Comparison of ENCODE assay signal across 8 mouse cellular contexts in the genomic region with DNA sequence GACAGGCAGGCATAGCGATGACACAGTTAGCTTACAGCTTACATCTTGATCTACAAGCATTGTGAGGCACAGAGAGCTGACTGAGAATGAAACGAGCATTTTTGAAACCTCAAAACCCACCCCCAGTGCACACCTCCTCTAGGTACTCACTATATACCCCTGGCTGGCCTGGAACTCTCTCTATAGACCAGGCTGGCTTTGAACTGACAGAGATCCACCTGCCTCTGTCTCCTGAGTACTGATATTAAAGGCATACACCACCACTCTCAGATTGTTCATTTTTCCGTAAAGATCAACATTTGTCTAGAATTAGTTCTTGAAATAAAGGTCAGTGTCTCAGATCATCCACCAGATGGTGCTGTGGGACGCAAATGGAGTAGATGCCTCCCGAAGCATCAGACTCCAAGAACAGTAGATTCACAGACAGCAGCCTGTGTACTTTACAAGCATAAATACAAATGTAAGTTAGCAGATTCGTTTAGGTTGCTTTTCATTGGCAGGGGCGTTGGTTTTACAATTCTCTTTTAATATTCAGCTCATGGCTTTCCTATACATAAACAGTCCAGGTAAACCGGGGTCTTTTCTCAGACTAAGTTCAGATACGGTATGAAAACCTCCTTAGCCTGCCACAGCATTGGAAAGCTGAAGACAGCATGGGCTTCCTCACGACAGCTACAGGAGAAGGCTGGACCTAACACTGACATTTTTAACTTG. TPM values are rescaled to one million over a fixed set of nuclear protein-coding genes. Genes with fewer than 3 reads are reported as not detected.
DNase-seq lines count a peak whose midpoint lies in the region; ATAC-seq and TF ChIP-seq lines count a peak whose summit lies in the region.

No protein-coding gene starts in this region.

- no peaks in the 10 kb centered on the region for H3K27me3 ChIP-seq in intestine, postnatal 0 days (replicated peaks; ENCODE audit: control insufficient read depth, insufficient read depth, low read length)
- H3K27me3 ChIP-seq in limb, embryonic 14.5 days (ENCODE audit: control insufficient read depth, insufficient read depth, low read length) = no peaks in the 10 kb centered on the region
- no peaks in the 10 kb centered on the region for H3K27me3 ChIP-seq in midbrain, embryonic 15.5 days (replicated peaks)
- no peaks in the 10 kb centered on the region for H3K27me3 ChIP-seq in stomach, embryonic 15.5 days (replicated peaks)

- no peaks in the 10 kb centered on the region for H3K36me3 ChIP-seq in intestine, postnatal 0 days (ENCODE audit: control insufficient read depth, insufficient read depth)
- H3K36me3 ChIP-seq in limb, embryonic 14.5 days (ENCODE audit: control insufficient read depth, insufficient read depth, low read length) = no peaks in the 10 kb centered on the region
- H3K36me3 ChIP-seq in midbrain, embryonic 15.5 days (replicated peaks) = no peaks in the 10 kb centered on the region
- H3K36me3 ChIP-seq in stomach, embryonic 15.5 days = no peaks in the 10 kb centered on the region

- TF ChIP-seq POLR2A in cortical plate, adult 2 months (IDR thresholded peaks at IDR 0.05; ENCODE audit: extremely low read depth, insufficient read depth, low read length) = no peak
- TF ChIP-seq POLR2A in limb, embryonic 14.5 days (IDR thresholded peaks at IDR 0.05; ENCODE audit: borderline replicate concordance, extremely low read depth, insufficient read depth, insufficient read length) = no peak

- peak; percentile 91 for TF ChIP-seq CTCF in cortical plate, adult 2 months (IDR thresholded peaks at IDR 0.05; ENCODE audit: extremely low read depth, insufficient read depth, low read length)
- TF ChIP-seq CTCF in intestine, postnatal 0 days (IDR thresholded peaks at IDR 0.05; ENCODE audit: low read depth) = peak; percentile 95

- H3K4me1 ChIP-seq in cortical plate, adult 2 months (ENCODE audit: control insufficient read depth, insufficient read depth, low read length) = no peaks in the 10 kb centered on the region
- no peaks in the 10 kb centered on the region for H3K4me1 ChIP-seq in intestine, postnatal 0 days (replicated peaks; ENCODE audit: control insufficient read depth, insufficient read depth, low read length)
- H3K4me1 ChIP-seq in limb, embryonic 14.5 days (ENCODE audit: control insufficient read depth, insufficient read depth, low read length) = peaks cover 6% of the 10 kb centered on the region
- H3K4me1 ChIP-seq in midbrain, embryonic 15.5 days = peaks cover 8% of the 10 kb centered on the region
- peaks cover 11% of the 10 kb centered on the region; the same call in 1 of the 2 replicates for H3K4me1 ChIP-seq in stomach, embryonic 15.5 days

- peak; percentile 87 for ATAC-seq in granulocyte monocyte progenitor cell, adult 5-6 weeks (replicated peaks; ENCODE audit: poor library complexity, severe bottlenecking)
- ATAC-seq in intestine, postnatal 0 days = no peak
- peak; percentile 71; the same call in 1 of the 2 replicates for ATAC-seq in limb, embryonic 14.5 days (ENCODE audit: low FRiP score, low read depth)
- ATAC-seq in midbrain, embryonic 15.5 days (replicated peaks) = peak; percentile 89
- ATAC-seq in stomach, embryonic 15.5 days (ENCODE audit: insufficient read depth, low FRiP score, low read depth) = peak; percentile 72; the same call in 1 of the 2 replicates

- DNase-seq in 416B (ENCODE audit: low read depth) = peak; percentile 77
- peak; percentile 86 for DNase-seq in adipocyte (ENCODE audit: low spot score)
- peak; percentile 88 for DNase-seq in limb, embryonic 14.5 days (ENCODE audit: low spot score)

- H3K9me3 ChIP-seq in intestine, postnatal 0 days (ENCODE audit: control insufficient read depth) = no peaks in the 10 kb centered on the region
- H3K9me3 ChIP-seq in limb, embryonic 14.5 days (ENCODE audit: control insufficient read depth, low read length) = no peaks in the 10 kb centered on the region
- H3K9me3 ChIP-seq in midbrain, embryonic 15.5 days = no peaks in the 10 kb centered on the region
- no peaks in the 10 kb centered on the region for H3K9me3 ChIP-seq in stomach, embryonic 15.5 days

- H3K9ac ChIP-seq in intestine, postnatal 0 days (ENCODE audit: low read depth, low read length) = no peak overlapping the region
- H3K9ac ChIP-seq in limb, embryonic 14.5 days (ENCODE audit: low read depth, low read length, severe bottlenecking) = peak overlapping the region; percentile 55
- 0 out of 2 replicates have a peak overlapping the region, but pooled peaks have one; percentile 27 for H3K9ac ChIP-seq in midbrain, embryonic 15.5 days
- H3K9ac ChIP-seq in stomach, embryonic 15.5 days = no peak overlapping the region

- H3K4me2 ChIP-seq in intestine, postnatal 0 days (replicated peaks; ENCODE audit: low read depth) = peak overlapping the region; percentile 62
- peak overlapping the region; percentile 56 for H3K4me2 ChIP-seq in limb, embryonic 14.5 days (replicated peaks; ENCODE audit: low read depth, low read length, severe bottlenecking)
- peak overlapping the region; percentile 45 for H3K4me2 ChIP-seq in midbrain, embryonic 15.5 days
- peak overlapping the region; percentile 52 for H3K4me2 ChIP-seq in stomach, embryonic 15.5 days

- WGBS in intestine, postnatal 0 days = 13% methylated on average over 10 of the region's 10 CpGs
- 11% methylated on average over 10 of the region's 10 CpGs for WGBS in limb, embryonic 14.5 days
- 13% methylated on average over 10 of the region's 10 CpGs for WGBS in midbrain, embryonic 15.5 days
- 12% methylated on average over 10 of the region's 10 CpGs for WGBS in stomach, embryonic 15.5 days

- no peak overlapping the region for H3K4me3 ChIP-seq in cortical plate, adult 2 months (ENCODE audit: insufficient read depth, low read length)
- H3K4me3 ChIP-seq in intestine, postnatal 0 days (ENCODE audit: low read depth, low read length) = peak overlapping the region; percentile 26
- peak overlapping the region; percentile 37 for H3K4me3 ChIP-seq in limb, embryonic 14.5 days (replicated peaks; ENCODE audit: low read length)
- peak overlapping the region; percentile 21 for H3K4me3 ChIP-seq in midbrain, embryonic 15.5 days
- peak overlapping the region; percentile 30 for H3K4me3 ChIP-seq in stomach, embryonic 15.5 days (replicated peaks)

- no peak overlapping the region for H3K27ac ChIP-seq in cortical plate, adult 2 months (ENCODE audit: insufficient read depth, low read length)
- H3K27ac ChIP-seq in intestine, postnatal 0 days (ENCODE audit: low read depth, low read length) = no peak overlapping the region
- H3K27ac ChIP-seq in limb, embryonic 14.5 days (replicated peaks; ENCODE audit: low read depth, low read length) = peak overlapping the region; percentile 77
- 0 out of 2 replicates have a peak overlapping the region, but pooled peaks have one; percentile 11 for H3K27ac ChIP-seq in midbrain, embryonic 15.5 days
- no peak overlapping the region for H3K27ac ChIP-seq in stomach, embryonic 15.5 days

RNA-seq across cellular contexts. Expression of gene Eid1, which starts 12.9 kb away (rescaled TPM):
- polyA plus RNA-seq in cortical plate, adult 2 months (2012; rRNA removed) = 177 and 189 TPM in 2 replicates
- total RNA-seq in granulocyte monocyte progenitor cell, adult 5-6 weeks (2014; fragmentation: Nextera tagmentation) = 68.2 and 71.7 TPM in 2 replicates
- 121 and 142 TPM in 2 replicates for total RNA-seq in granulocyte monocyte progenitor cell, adult 5-6 weeks (2017)
- polyA plus RNA-seq in intestine, postnatal 0 days (2015; fragmentation: Nextera tagmentation; extraction: Ambion mirVana) = 64.3 and 67.4 TPM in 2 replicates
- 143 and 182 TPM in 2 replicates for polyA plus RNA-seq in limb, embryonic 14.5 days (2012; rRNA removed)
- 298 and 313 TPM in 2 replicates for polyA plus RNA-seq in limb, embryonic 14.5 days (2014; fragmentation: Nextera tagmentation; extraction: Ambion mirVana)
- polyA plus RNA-seq in midbrain, embryonic 15.5 days (2015; fragmentation: Nextera tagmentation; extraction: Ambion mirVana) = 376 and 397 TPM in 2 replicates
- 139 and 147 TPM in 2 replicates for polyA plus RNA-seq in stomach, embryonic 15.5 days (2015; fragmentation: Nextera tagmentation; extraction: Ambion mirVana)

RNA-seq across cellular contexts. Expression of gene Cep152, which starts 35.1 kb away (rescaled TPM):
- 2.0 TPM in 2 replicates for polyA plus RNA-seq in cortical plate, adult 2 months (2012; rRNA removed)
- total RNA-seq in granulocyte monocyte progenitor cell, adult 5-6 weeks (2014; fragmentation: Nextera tagmentation) = 8.2 and 10.9 TPM in 2 replicates
- total RNA-seq in granulocyte monocyte progenitor cell, adult 5-6 weeks (2017) = 21.1 and 21.6 TPM in 2 replicates
- polyA plus RNA-seq in intestine, postnatal 0 days (2015; fragmentation: Nextera tagmentation; extraction: Ambion mirVana) = 0.98 and 1.3 TPM in 2 replicates
- polyA plus RNA-seq in limb, embryonic 14.5 days (2012; rRNA removed) = 5.3 and 6.9 TPM in 2 replicates
- polyA plus RNA-seq in limb, embryonic 14.5 days (2014; fragmentation: Nextera tagmentation; extraction: Ambion mirVana) = 5.3 and 6.2 TPM in 2 replicates
- 2.8 and 3.0 TPM in 2 replicates for polyA plus RNA-seq in midbrain, embryonic 15.5 days (2015; fragmentation: Nextera tagmentation; extraction: Ambion mirVana)
- polyA plus RNA-seq in stomach, embryonic 15.5 days (2015; fragmentation: Nextera tagmentation; extraction: Ambion mirVana) = 5.2 TPM in 2 replicates

Comparison
In these comparisons a context has a peak if more than half of its experiments do, and no peak if none do; other contexts are left out.
1. H3K27ac ChIP-seq: peak in limb, embryonic 14.5 days (single experiment) and midbrain, embryonic 15.5 days (single experiment); none in cortical plate, adult 2 months (single experiment), intestine, postnatal 0 days (single experiment) and stomach, embryonic 15.5 days (single experiment).
2. H3K9ac ChIP-seq: peak in limb, embryonic 14.5 days (single experiment) and midbrain, embryonic 15.5 days (single experiment); none in intestine, postnatal 0 days (single experiment) and stomach, embryonic 15.5 days (single experiment).
3. Peak in every context shown above with its lines, with median percentiles within 50 percentile points of each other: DNase-seq and H3K4me2 ChIP-seq.